Mouse (Mus musculus) ES-Bruce4 (cell line): ENCODE results near the gene Olfr1386.

ENCODE experiments used
- CTCF ChIP-seq: IDR thresholded peaks from one replicate; pipeline ENCODE4 v1.8.1; 2011; ENCODE audit warnings: low read depth, low read length
- EP300 ChIP-seq: IDR thresholded peaks from 2 replicates; pipeline ENCODE4 v1.6.1; 2011; ENCODE audit warnings: low read depth, low read length; ENCODE audit not compliant: insufficient read depth
- POLR2A ChIP-seq: IDR thresholded peaks from one replicate; pipeline ENCODE4 v1.8.1; 2011; ENCODE audit warnings: low read length; ENCODE audit not compliant: insufficient read depth

DNA sequence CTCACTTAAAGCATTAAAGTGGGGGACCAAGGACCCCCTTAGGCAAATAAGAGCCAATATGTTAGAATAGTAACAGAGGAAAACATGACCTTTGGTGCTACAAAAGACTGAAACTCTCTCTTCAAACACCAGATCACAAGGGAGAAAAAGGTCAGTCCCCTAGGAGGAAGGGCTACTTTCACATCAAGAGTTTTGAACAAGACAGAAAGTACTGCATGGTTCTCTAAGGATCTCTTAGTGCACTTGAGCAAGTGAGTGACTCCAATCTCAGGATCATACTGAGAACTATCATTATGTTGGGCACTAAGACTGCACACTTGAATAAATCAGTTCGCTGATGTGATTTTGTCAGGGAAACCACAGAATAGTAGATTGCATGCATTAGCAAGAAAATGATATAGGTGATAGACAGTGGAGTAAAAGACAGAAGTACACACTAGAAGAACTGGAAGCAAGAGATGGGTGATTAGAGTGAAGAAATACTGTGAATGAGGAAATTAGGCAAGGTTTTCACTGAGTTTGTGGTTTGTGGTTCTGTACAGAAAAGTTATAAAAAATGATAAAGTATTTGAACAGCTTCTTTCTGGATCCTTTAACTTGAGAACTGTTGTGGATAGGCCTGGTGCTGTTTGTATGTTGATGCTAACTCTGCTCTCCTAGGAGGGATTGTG is 39.5 kb upstream of the Olfr1386 start:
- TF ChIP-seq CTCF (no peak), POLR2A (no peak), EP300 (no peak)
